Mouse (Mus musculus): Measurements from ENCODE around the gene Apba2.

Gene Apba2

GRCm38 (mm10) chr7:64501536-64502270 is at the start of gene Apba2:
Gene Apba2, plus strand, starts transcription at chr7:64501706.
- DNase-seq (ENCODE audit: low spot score in 2 of 2): peak in 1 of 2 experiments; percentile 55

- DNase-seq (ENCODE audit: low spot score in 2 of 2): no peak
These were observed 49.6 kb upstream of the Apba2 start for GRCm38 (mm10) chr7:64451861-64452382.

- DNase-seq (ENCODE audit: low spot score in 2 of 2): no peak
These were observed 48.9 kb upstream of the Apba2 start for GRCm38 (mm10) chr7:64452471-64453222.

DNA sequence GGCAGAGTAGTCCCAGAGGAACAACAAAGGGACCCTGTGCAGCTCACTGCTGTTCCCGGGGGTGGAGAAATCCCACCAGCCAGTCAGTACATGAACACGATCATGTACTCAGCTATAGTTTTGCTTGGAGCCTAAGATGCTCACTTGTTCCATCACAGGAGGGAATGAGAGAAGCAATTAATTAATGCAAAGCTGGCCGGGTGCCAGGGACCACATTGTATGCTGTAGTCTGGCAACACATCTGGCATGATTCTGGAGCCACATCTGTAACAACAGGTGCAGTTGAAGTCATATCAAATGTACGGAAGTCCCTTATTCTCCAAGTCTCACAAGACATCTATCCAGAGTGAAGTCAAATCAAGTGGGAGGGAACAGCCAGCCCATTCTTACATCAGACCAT is 45.3 kb upstream of the Apba2 start:
- no peak for DNase-seq (ENCODE audit: low spot score in 2 of 2)

- DNase-seq (ENCODE audit: low spot score in 2 of 2): no peak
These were observed 44.8 kb upstream of the Apba2 start for GRCm38 (mm10) chr7:64456676-64457075.

DNA sequence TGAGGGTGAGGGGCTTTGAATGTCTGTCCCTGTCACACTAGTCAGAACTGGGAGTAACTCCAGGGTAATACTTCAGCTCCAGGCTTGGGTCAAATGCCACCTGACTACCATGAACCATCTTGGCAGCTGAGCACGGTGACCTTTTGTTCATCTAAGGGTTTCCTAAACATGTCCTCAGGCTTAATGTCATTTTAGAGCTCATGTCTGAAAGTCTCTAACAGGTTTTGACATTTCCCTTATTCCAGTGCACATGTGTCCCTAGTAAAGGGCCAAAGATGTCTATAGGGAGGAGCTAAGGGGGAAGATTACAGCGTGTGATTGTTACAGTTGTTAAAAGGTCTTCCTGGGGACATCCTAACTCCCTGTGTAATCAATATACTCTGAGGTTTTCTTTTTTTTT is 43.7 kb upstream of the Apba2 start:
- no peak for DNase-seq (ENCODE audit: low spot score in 2 of 2)

DNA sequence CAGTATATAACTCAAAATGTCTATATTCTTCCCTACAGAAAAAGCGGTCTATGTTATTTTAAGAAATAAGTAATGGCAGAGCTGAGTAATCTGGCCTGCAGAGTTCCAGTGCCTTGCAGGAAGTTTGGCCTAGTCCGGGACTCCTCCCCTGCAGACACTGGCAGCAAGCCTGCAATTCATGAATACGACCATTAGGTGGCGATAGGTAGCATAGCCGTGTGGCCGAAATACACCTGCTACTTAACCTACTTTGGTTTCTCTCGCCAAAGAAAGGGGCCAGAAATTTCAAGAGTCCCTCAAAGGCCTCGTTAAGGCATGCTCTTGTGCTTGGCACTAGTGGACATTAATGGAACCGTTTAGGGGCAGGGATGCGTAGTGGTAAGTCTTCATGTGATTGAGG is 4.1 kb upstream of the Apba2 start:
- DNase-seq (ENCODE audit: low spot score in 2 of 2): no peak

GRCm38 (mm10) chr7:64502271-64503180 is 1.0 kb downstream of the Apba2 start:
- no peak for DNase-seq (ENCODE audit: low spot score in 2 of 2)

- no peak for DNase-seq (ENCODE audit: low spot score in 2 of 2)
These were observed 2.1 kb downstream of the Apba2 start for GRCm38 (mm10) chr7:64503641-64504040.

DNA sequence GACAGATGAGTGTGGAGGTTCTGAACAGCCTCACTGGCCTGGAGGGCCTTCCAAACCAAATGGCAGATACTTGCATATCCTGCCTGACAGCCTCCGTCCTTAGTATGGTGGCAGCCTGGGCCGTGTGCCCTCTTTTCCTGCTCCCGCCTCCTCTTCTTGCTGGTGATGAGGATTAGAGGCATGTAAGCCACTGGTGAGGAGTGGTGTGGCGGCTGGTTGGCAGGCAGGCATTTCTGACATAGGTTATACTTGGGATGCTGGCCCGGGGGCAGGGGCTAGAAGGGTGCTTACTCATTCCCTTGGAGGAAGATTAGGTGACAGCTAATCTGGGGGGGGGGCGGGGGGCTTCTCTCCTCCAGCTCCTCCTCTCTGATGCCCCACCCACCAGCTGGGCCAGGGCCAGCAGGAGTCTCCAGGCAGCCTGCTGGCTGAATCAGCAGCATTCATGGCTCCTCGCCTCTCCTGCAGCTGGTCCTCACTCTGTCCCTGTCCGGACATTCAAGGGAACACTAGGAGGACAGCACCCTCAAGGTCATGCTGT is 3.3 kb downstream of the Apba2 start:
- DNase-seq (ENCODE audit: low spot score in 2 of 2): no peak

- peak in 1 of 2 experiments; percentile 9 for DNase-seq (ENCODE audit: low spot score in 2 of 2)
These were observed 4.1 kb downstream of the Apba2 start for GRCm38 (mm10) chr7:64505571-64505970.

DNA sequence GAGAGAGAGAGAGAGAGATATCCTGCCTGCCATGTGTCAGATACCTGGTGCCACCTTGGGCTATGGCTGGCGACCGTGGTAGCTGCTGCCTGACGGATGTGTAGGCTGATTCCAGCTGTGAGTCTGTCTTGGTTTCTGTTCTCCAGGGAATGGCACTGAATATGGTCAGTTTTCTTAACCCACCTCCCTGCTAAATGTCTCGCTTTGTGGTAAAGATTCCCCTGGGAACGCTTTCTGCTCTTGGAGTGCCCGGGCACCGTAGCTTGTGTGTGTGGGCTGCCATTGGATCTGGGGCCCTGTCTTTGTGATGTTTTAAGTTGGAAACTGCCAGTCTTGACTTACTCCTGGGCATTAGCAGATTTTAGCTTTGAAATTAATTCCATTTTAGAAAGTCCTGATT is 7.3 kb downstream of the Apba2 start:
- DNase-seq (ENCODE audit: low spot score in 2 of 2): peak; percentile 2 to 3

GRCm38 (mm10) chr7:64509911-64510310 is 8.4 kb downstream of the Apba2 start:
- DNase-seq (ENCODE audit: low spot score in 2 of 2): peak in 1 of 2 experiments; percentile 3

DNA sequence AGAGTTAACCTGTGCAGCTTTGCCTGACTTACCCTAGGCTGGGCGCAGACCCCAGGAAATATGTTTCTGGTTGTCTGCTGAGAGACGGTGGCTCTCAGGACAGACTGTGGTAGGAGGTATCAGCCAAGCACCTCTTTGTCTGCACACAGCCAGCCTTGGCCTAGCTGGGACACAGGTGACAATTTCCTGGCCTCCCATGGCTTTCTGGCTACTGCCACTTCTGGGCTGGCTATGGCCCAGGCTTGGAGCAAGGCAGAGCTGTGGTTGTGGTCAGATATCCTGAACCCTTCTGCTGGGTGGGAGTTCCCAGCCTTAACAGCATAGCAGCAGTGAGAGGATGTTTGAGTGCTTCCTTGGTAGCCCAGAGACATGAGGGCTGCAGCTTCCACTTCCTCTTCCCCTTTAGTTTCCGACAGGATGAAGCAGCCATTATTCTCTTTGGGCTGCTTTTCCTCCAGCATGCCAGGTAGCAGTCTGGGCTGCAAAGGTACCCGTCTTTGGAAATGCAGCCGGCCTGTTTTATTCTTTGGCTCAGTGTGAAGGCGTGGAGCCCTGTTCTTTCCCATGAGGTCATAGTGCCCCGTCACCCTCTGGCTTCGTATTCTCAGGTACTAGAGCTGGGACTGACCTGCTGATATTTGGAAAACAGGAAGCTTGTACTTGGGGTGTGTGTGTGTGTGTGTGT is 9.2 kb downstream of the Apba2 start:
- DNase-seq (ENCODE audit: low spot score in 2 of 2): peak; percentile 2 to 3

- DNase-seq (ENCODE audit: low spot score in 2 of 2): peak in 1 of 2 experiments; percentile 2
These were observed 12.1 kb downstream of the Apba2 start for GRCm38 (mm10) chr7:64513621-64514020.

- DNase-seq (ENCODE audit: low spot score in 2 of 2): no peak
These were observed 13.8 kb downstream of the Apba2 start for GRCm38 (mm10) chr7:64515280-64515679.

GRCm38 (mm10) chr7:64515891-64516290 is 14.4 kb downstream of the Apba2 start:
- no peak for DNase-seq (ENCODE audit: low spot score in 2 of 2)

- no peak for DNase-seq (ENCODE audit: low spot score in 2 of 2)
These were observed 17.6 kb downstream of the Apba2 start for GRCm38 (mm10) chr7:64519091-64519490.

- no peak for DNase-seq (ENCODE audit: low spot score in 2 of 2)
These were observed 18.0 kb downstream of the Apba2 start for GRCm38 (mm10) chr7:64519521-64519920.

DNA sequence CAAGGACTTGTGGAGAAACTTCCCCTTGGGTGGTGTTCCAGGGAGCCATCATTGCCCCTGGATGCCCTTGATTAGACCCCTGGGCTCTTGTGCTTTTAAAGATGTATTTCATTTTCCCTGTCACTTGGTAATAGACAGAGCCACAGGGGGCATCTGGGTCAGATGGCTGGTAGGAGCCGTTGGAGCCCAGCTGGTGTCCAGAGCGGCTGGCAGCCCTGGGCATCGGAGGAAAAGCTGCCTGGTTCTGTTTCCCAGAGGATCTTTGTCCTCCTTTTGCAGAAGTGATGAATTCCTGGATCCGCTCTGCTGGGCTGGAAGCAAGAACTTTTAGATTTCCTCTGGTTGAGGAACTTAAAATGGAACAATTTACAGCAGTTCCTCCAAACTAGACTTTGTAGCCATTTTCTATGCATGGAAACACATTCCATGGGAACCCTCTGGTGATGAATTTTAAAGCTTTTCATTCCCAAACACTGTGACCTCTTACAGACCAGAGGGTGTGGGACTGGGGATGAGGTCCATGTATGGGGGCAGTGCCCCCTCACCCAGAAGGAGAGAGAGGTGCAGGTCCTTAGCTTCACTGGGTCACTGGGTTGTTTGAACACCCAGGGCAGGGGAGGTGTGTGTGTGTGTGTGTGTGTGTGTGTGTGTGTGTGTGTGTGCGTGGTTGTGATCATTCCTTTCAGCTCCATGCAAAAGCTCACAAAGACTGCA is 20.3 kb downstream of the Apba2 start:
- no peak for DNase-seq (ENCODE audit: low spot score in 2 of 2)

All from frontal cortex, postnatal 25 days (tissue).